18 mouse cellular contexts compared by ENCODE assay signal in genomic region chr5:117939402-117939801, GRCm38 (mm10). TPM values are rescaled to one million over a fixed set of nuclear protein-coding genes. Genes with fewer than 3 reads are reported as not detected.
DNase-seq lines count a peak whose midpoint lies in the region; TF ChIP-seq lines count a peak whose summit lies in the region.
"Had no signal": no experiment of that assay in that cellular context is flagged by ENCODE, and none has a peak within 500 bp of the region (broad histone marks: within the 10 kb centered on the region; RNA-seq: fewer than 3 reads in every experiment).

No protein-coding gene starts in this region.

- H3K27ac ChIP-seq in left cerebral cortex, adult 2 months = no peak overlapping the region
- no peak overlapping the region for H3K27ac ChIP-seq in layer of hippocampus, adult 2 months
- H3K27ac ChIP-seq: heart, adult 2 months; hindbrain, embryonic 12.5 days; limb, embryonic 10.5 days; liver, embryonic 12.5 days; lung, embryonic 15.5 days; midbrain, embryonic 13.5 days; stomach, embryonic 15.5 days had no signal

- DNase-seq in left cerebral cortex, adult 2 months (ENCODE audit: extremely low spot score in 1 of 2, low spot score in 2 of 2) = peak; percentile 31 to 37
- DNase-seq in left cerebral cortex, postnatal 4 days = no peak
- peak; percentile 47 to 71 for DNase-seq in layer of hippocampus, adult 2 months (ENCODE audit: low spot score in 2 of 2)
- DNase-seq in left cerebral cortex, postnatal 36 days (ENCODE audit: low spot score in 2 of 2) = peak; percentile 14 to 39
- DNase-seq in adrenal gland, adult (ENCODE audit: inconsistent age in 2 of 2, low spot score in 1 of 2) = no peak
- no peak for DNase-seq in Muller cell, postnatal 12 days (ENCODE audit: inconsistent ontology term)
- DNase-seq in cerebellum, adult 11-12 months = no peak
- DNase-seq: adrenal gland, postnatal 10 days; cerebellum, adult 9-10 months; heart, adult 2 months; kidney, adult 8-10 months; kidney, postnatal 25 days had no signal

- H3K4me3 ChIP-seq in left cerebral cortex, adult 2 months = no peak overlapping the region
- no peak overlapping the region for H3K4me3 ChIP-seq in layer of hippocampus, adult 2 months
- H3K4me3 ChIP-seq: heart, adult 2 months; hindbrain, embryonic 12.5 days; limb, embryonic 10.5 days; liver, embryonic 12.5 days; lung, embryonic 15.5 days; midbrain, embryonic 13.5 days; stomach, embryonic 15.5 days had no signal

- intact Hi-C loops in left cerebral cortex, adult 2 months (cut with DNase I) = no loop called here
- intact Hi-C loops in left cerebral cortex, postnatal 4 days (cut with DNase I) = loop anchor here (5.0 kb wide), 1 partner anchor 97 kb away; no protein-coding TSS in a partner anchor
- intact Hi-C loops in left cerebral cortex, postnatal 36 days (cut with DNase I) = no loop called here

- no peak for TF ChIP-seq CTCF in left cerebral cortex, adult 2 months (IDR thresholded peaks at IDR 0.05)
- no peak for TF ChIP-seq CTCF in layer of hippocampus, adult 2 months (conservative IDR thresholded peaks at IDR 0.05)

RNA-seq across cellular contexts. Expression of gene Fbxo21, which starts 37.1 kb away (rescaled TPM):
- total RNA-seq in left cerebral cortex, adult 2 months (2021) = 100 to 1,000 TPM; 110 to 111 TPM
- total RNA-seq in left cerebral cortex, postnatal 4 days (2021) = 100 to 1,000 TPM; 146 to 169 TPM
- 100 to 1,000 TPM; 140 to 165 TPM for total RNA-seq in layer of hippocampus, adult 2 months (2021)
- total RNA-seq in left cerebral cortex, postnatal 36 days (2021) = 100 to 1,000 TPM; 110 to 111 TPM

Comparison
In these comparisons a context has a peak if more than half of its experiments do, and no peak if none do; other contexts are left out.
1. DNase-seq: peak in left cerebral cortex, adult 2 months (2 of 2), layer of hippocampus, adult 2 months (2 of 2) and left cerebral cortex, postnatal 36 days (2 of 2); none in left cerebral cortex, postnatal 4 days (single experiment), adrenal gland, adult (0 of 2), Muller cell, postnatal 12 days (single experiment) and cerebellum, adult 11-12 months (single experiment).